Mouse (Mus musculus): ENCODE data around the gene Pcsk7.
A peak's percentile ranks its signal among the peaks of the same experiment; 100 is the strongest.

Gene Pcsk7

GRCm38 (mm10) chr9:45939794-45940193 is 33.5 kb downstream of the Pcsk7 start:
- DNase-seq, result no peak

GRCm38 (mm10) chr9:45941329-45941888 is 35.1 kb downstream of the Pcsk7 start:
- peak in 1 of 2 experiments; percentile 46 for DNase-seq

- DNase-seq, result no peak
Measured at GRCm38 (mm10) chr9:45942464-45942863, 36.2 kb downstream of the Pcsk7 start.

- no peak for DNase-seq
Measured at GRCm38 (mm10) chr9:45942916-45943315, 36.6 kb downstream of the Pcsk7 start.

- no peak for DNase-seq
Measured at GRCm38 (mm10) chr9:45943628-45944505, 37.6 kb downstream of the Pcsk7 start.

GRCm38 (mm10) chr9:45944506-45945400 is 38.5 kb downstream of the Pcsk7 start:
- DNase-seq, result peak; percentile 77 to 83

- peak; percentile 44 to 68 for DNase-seq
Measured at GRCm38 (mm10) chr9:45945721-45946120, 39.4 kb downstream of the Pcsk7 start.

GRCm38 (mm10) chr9:45946182-45946871 is 40.0 kb downstream of the Pcsk7 start:
- peak in 1 of 2 experiments; percentile 35 for DNase-seq

GRCm38 (mm10) chr9:45946872-45947183 is 40.5 kb downstream of the Pcsk7 start:
- no peak for DNase-seq

- DNase-seq, result no peak
Measured at GRCm38 (mm10) chr9:45952057-45952456, 45.8 kb downstream of the Pcsk7 start.

GRCm38 (mm10) chr9:45952890-45953289 is 46.6 kb downstream of the Pcsk7 start:
- DNase-seq, result no peak

- no peak for DNase-seq
Measured at GRCm38 (mm10) chr9:45953511-45954293, 47.4 kb downstream of the Pcsk7 start.

- peak; percentile 40 to 63 for DNase-seq
Measured at GRCm38 (mm10) chr9:45954294-45955106, 48.2 kb downstream of the Pcsk7 start.

- peak; percentile 87 to 91 for DNase-seq
Measured at GRCm38 (mm10) chr9:45955107-45955963, 49.0 kb downstream of the Pcsk7 start, which contains the start of gene Sidt2. TSS of gene Sidt2 (minus strand) at chr9:45955258.

GRCm38 (mm10) chr9:45958023-45958670 is 51.9 kb downstream of the Pcsk7 start:
- no peak for DNase-seq

- no peak for DNase-seq
Measured at GRCm38 (mm10) chr9:45958851-45959250, 52.6 kb downstream of the Pcsk7 start.

- no peak for DNase-seq
Measured at GRCm38 (mm10) chr9:45959661-45960060, 53.4 kb downstream of the Pcsk7 start.

- DNase-seq, result no peak
Measured at GRCm38 (mm10) chr9:45961855-45962254, 55.6 kb downstream of the Pcsk7 start.

- DNase-seq, result no peak
Measured at GRCm38 (mm10) chr9:45963577-45963976, 57.3 kb downstream of the Pcsk7 start.
